ENCODE assay signal across 40 mouse cellular contexts in the genomic region with DNA sequence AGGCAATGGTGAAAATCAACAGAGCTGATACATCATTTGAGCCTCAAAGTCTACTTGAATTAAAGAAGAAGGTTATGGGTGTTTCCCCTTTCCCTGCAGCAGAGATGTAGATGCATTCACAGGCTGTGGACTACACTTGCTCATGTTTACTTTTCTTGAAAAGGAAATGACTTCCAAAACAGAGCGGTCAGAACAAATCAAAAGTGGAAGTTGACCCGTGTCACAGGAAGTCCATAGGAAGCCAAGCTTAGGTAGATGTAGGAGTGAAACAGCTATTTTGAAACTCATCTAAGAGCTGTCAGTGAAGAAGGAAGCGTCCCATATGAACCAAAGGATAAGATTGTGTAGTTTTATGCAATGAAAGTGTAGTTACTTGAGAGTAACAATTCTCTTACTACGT. TPM values are rescaled to one million over a fixed set of nuclear protein-coding genes. Genes with fewer than 3 reads are reported as not detected.
A peak's percentile ranks its signal among the peaks of the same experiment; 100 is the strongest.
DNase-seq lines count a peak whose midpoint lies in the region; ATAC-seq and TF ChIP-seq lines count a peak whose summit lies in the region.
"Had no signal": no experiment of that assay in that cellular context is flagged by ENCODE, and none has a peak within 500 bp of the region (broad histone marks: within the 10 kb centered on the region; RNA-seq: fewer than 3 reads in every experiment).

No protein-coding gene starts in this region.

- H3K4me1 ChIP-seq in lung, postnatal 0 days (ENCODE audit: insufficient read depth, low read depth, low read length): no peaks in the 10 kb centered on the region
- no peaks in the 10 kb centered on the region for H3K4me1 ChIP-seq in lung, adult 2 months (ENCODE audit: control insufficient read depth, insufficient read depth, low read length)
- peaks cover 3% of the 10 kb centered on the region; the same call in 1 of the 2 replicates for H3K4me1 ChIP-seq in kidney, adult 2 months (ENCODE audit: control insufficient read depth, insufficient read depth, low read length)
- H3K4me1 ChIP-seq: embryonic facial prominence, embryonic 10.5 days; embryonic facial prominence, embryonic 15.5 days; forebrain, embryonic 12.5 days; kidney, embryonic 15.5 days; limb, embryonic 12.5 days; liver, embryonic 13.5 days; neural tube, embryonic 15.5 days had no signal

- no peak overlapping the region for H3K27ac ChIP-seq in lung, postnatal 0 days (ENCODE audit: low read length)
- H3K27ac ChIP-seq in kidney, adult 2 months (ENCODE audit: insufficient read depth, low read depth, low read length): no peak overlapping the region
- H3K27ac ChIP-seq: embryonic facial prominence, embryonic 10.5 days; embryonic facial prominence, embryonic 15.5 days; forebrain, embryonic 12.5 days; hindbrain, embryonic 14.5 days; kidney, embryonic 15.5 days; limb, embryonic 12.5 days; liver, embryonic 13.5 days; neural tube, embryonic 15.5 days had no signal

- no peak overlapping the region for H3K4me2 ChIP-seq in lung, postnatal 0 days (replicated peaks; ENCODE audit: low read depth, low read length)
- H3K4me2 ChIP-seq: embryonic facial prominence, embryonic 15.5 days; forebrain, embryonic 12.5 days; heart, embryonic 11.5 days; hindbrain, embryonic 14.5 days; kidney, embryonic 15.5 days; limb, embryonic 12.5 days; liver, embryonic 13.5 days; neural tube, embryonic 15.5 days had no signal

- 45% methylated on average over 4 of the region's 4 CpGs for WGBS in lung, postnatal 0 days
- WGBS in lung, adult 2 months: 35% methylated on average over 4 of the region's 4 CpGs
- WGBS in kidney, adult 2 months: 66% methylated on average over 4 of the region's 4 CpGs

- no peaks in the 10 kb centered on the region for H3K27me3 ChIP-seq in lung, postnatal 0 days (replicated peaks; ENCODE audit: insufficient read depth, low read length)
- H3K27me3 ChIP-seq in kidney, adult 2 months (replicated peaks; ENCODE audit: control insufficient read depth, insufficient read depth, low read length): no peaks in the 10 kb centered on the region
- H3K27me3 ChIP-seq: embryonic facial prominence, embryonic 15.5 days; forebrain, embryonic 12.5 days; kidney, embryonic 15.5 days; limb, embryonic 12.5 days; liver, embryonic 13.5 days; neural tube, embryonic 15.5 days had no signal

- H3K4me3 ChIP-seq in lung, postnatal 0 days (ENCODE audit: low read depth, low read length): no peak overlapping the region
- H3K4me3 ChIP-seq in lung, adult 2 months (replicated peaks; ENCODE audit: extremely low read depth, low read depth, low read length): no peak overlapping the region
- H3K4me3 ChIP-seq in kidney, adult 2 months (ENCODE audit: insufficient read depth, low read depth, low read length): no peak overlapping the region
- H3K4me3 ChIP-seq: embryonic facial prominence, embryonic 10.5 days; embryonic facial prominence, embryonic 15.5 days; forebrain, embryonic 12.5 days; kidney, embryonic 15.5 days; limb, embryonic 12.5 days; liver, embryonic 13.5 days; neural tube, embryonic 15.5 days had no signal

- H3K9ac ChIP-seq in lung, postnatal 0 days (replicated peaks; ENCODE audit: low read depth): no peak overlapping the region
- H3K9ac ChIP-seq: embryonic facial prominence, embryonic 15.5 days; forebrain, embryonic 12.5 days; forebrain, postnatal 0 days; hindbrain, embryonic 14.5 days; kidney, embryonic 15.5 days; limb, embryonic 12.5 days; liver, embryonic 13.5 days; neural tube, embryonic 15.5 days had no signal

- no peaks in the 10 kb centered on the region for H3K36me3 ChIP-seq in lung, postnatal 0 days (ENCODE audit: insufficient read depth, low read length)
- H3K36me3 ChIP-seq in kidney, adult 2 months (ENCODE audit: control insufficient read depth, insufficient read depth, low read length): no peaks in the 10 kb centered on the region
- H3K36me3 ChIP-seq: embryonic facial prominence, embryonic 10.5 days; embryonic facial prominence, embryonic 15.5 days; forebrain, embryonic 12.5 days; kidney, embryonic 15.5 days; limb, embryonic 12.5 days; liver, embryonic 13.5 days; neural tube, embryonic 15.5 days had no signal

- TF ChIP-seq EP300 in lung, postnatal 0 days (IDR thresholded peaks at IDR 0.05): peak; percentile 21; the same call in 1 of the 2 replicates

- no peak for ATAC-seq in lung, postnatal 0 days
- peak; percentile 75 for ATAC-seq in granulocyte monocyte progenitor cell, adult 5-6 weeks (replicated peaks; ENCODE audit: poor library complexity, severe bottlenecking)
- 0 out of 2 replicates have a peak, but pooled peaks have one; percentile 19 for ATAC-seq in monocyte, adult 5-6 weeks (replicated peaks; ENCODE audit: insufficient number of reproducible peaks, low FRiP score, low TSS enrichment, poor library complexity, severe bottlenecking)
- ATAC-seq: forebrain, postnatal 0 days; inflammation-experienced regulatory T-cells, adult 6 months; Patski had no signal

- no peak for TF ChIP-seq POLR2A in lung, adult 2 months (IDR thresholded peaks at IDR 0.05; ENCODE audit: borderline replicate concordance, extremely low read depth, low read depth, low read length)
- no peak for TF ChIP-seq POLR2A in kidney, adult 2 months (IDR thresholded peaks at IDR 0.05; ENCODE audit: low read depth, low read length)

- DNase-seq in lung, postnatal 0 days (ENCODE audit: low spot score): peak; percentile 16
- DNase-seq in lung, adult 2 months: no peak
- no peak for DNase-seq in kidney, adult 2 months
- no peak for DNase-seq in adrenal gland, postnatal 10 days
- DNase-seq: adrenal gland, postnatal 25 days; cerebellum, adult 11-12 months; cerebellum, postnatal 10 days; forebrain, postnatal 0 days; heart, postnatal 4 days; kidney, adult 11 months; kidney, postnatal 25 days; liver, embryonic 13.5 days; lung, postnatal 4 days; midbrain, embryonic 14.5 days; thymus, postnatal 4 days had no signal

- no peaks in the 10 kb centered on the region for H3K9me3 ChIP-seq in lung, postnatal 0 days (ENCODE audit: low read length)
- H3K9me3 ChIP-seq: embryonic facial prominence, embryonic 10.5 days; embryonic facial prominence, embryonic 15.5 days; forebrain, embryonic 12.5 days; kidney, embryonic 15.5 days; limb, embryonic 12.5 days; liver, embryonic 13.5 days; neural tube, embryonic 15.5 days had no signal

- TF ChIP-seq CTCF in lung, postnatal 0 days (IDR thresholded peaks at IDR 0.05): no peak
- no peak for TF ChIP-seq CTCF in lung, adult 2 months (IDR thresholded peaks at IDR 0.05; ENCODE audit: insufficient read depth, low read length)
- no peak for TF ChIP-seq CTCF in kidney, adult 2 months (conservative IDR thresholded peaks at IDR 0.05; ENCODE audit: insufficient read depth, insufficient read length, low read depth, low read length)

RNA-seq across cellular contexts. Expression of a gene that starts 14.6 kb away (rescaled TPM):
- polyA plus RNA-seq in lung, postnatal 0 days (2015; fragmentation: Nextera tagmentation; extraction: Ambion mirVana): not detected in 2 replicates
- polyA plus RNA-seq in lung, adult 2 months (2012; rRNA removed): not detected in 2 replicates
- not detected in 2 replicates for total RNA-seq in granulocyte monocyte progenitor cell, adult 5-6 weeks (2014; fragmentation: Nextera tagmentation)
- not detected in 2 replicates for total RNA-seq in granulocyte monocyte progenitor cell, adult 5-6 weeks (2017)
- total RNA-seq in monocyte, adult 5-6 weeks (2017): not detected in 3 replicates
- 0.05 and 0.06 TPM in 2 replicates for polyA plus RNA-seq in kidney, adult 2 months (2012; rRNA removed)
- total RNA-seq in adrenal gland, postnatal 10 days (2021): not detected
- total RNA-seq: adrenal gland, postnatal 25 days; forebrain, postnatal 0 days; gastrocnemius, adult 8-10 months; heart, postnatal 4 days; layer of hippocampus, adult 18-20 months; layer of hippocampus, postnatal 10 days; left cerebral cortex, adult 18-20 months; left cerebral cortex, postnatal 25 days; MEL had no signal
- polyA plus RNA-seq: cortical plate, adult 2 months; embryonic facial prominence, embryonic 10.5 days; embryonic facial prominence, embryonic 15.5 days; forebrain, embryonic 12.5 days; forebrain, postnatal 0 days; heart, embryonic 11.5 days; heart, embryonic 16.5 days; hindbrain, embryonic 14.5 days; inflammation-experienced regulatory T-cells, adult 6 months; kidney, embryonic 15.5 days; limb, embryonic 12.5 days; liver, embryonic 13.5 days; lung, embryonic 16.5 days; midbrain, embryonic 14.5 days; neural tube, embryonic 15.5 days; Patski; stomach, embryonic 14.5 days; thymus, postnatal 0 days had no signal

RNA-seq across cellular contexts. Expression of a gene that starts 55.0 kb away (rescaled TPM):
- 25.1 and 26.3 TPM in 2 replicates for polyA plus RNA-seq in lung, postnatal 0 days (2015; fragmentation: Nextera tagmentation; extraction: Ambion mirVana)
- polyA plus RNA-seq in lung, adult 2 months (2012; rRNA removed): 12.3 and 16.1 TPM in 2 replicates
- total RNA-seq in granulocyte monocyte progenitor cell, adult 5-6 weeks (2014; fragmentation: Nextera tagmentation): 33.2 and 36.8 TPM in 2 replicates
- 18.2 and 19.3 TPM in 2 replicates for total RNA-seq in granulocyte monocyte progenitor cell, adult 5-6 weeks (2017)
- total RNA-seq in monocyte, adult 5-6 weeks (2017): 25.2 to 51.5 TPM (median 33.3 TPM) in 3 replicates
- 387 and 392 TPM in 2 replicates for polyA plus RNA-seq in kidney, adult 2 months (2012; rRNA removed)
- total RNA-seq in adrenal gland, postnatal 10 days (2021): 10 to 100 TPM; 33.0 to 34.6 TPM

RNA-seq across cellular contexts. Expression of a gene that starts 56.3 kb away (rescaled TPM):
- polyA plus RNA-seq in lung, postnatal 0 days (2015; fragmentation: Nextera tagmentation; extraction: Ambion mirVana): 1.4 TPM in 1 of 2 replicates, not detected in the other
- polyA plus RNA-seq in lung, adult 2 months (2012; rRNA removed): not detected in 2 replicates
- total RNA-seq in granulocyte monocyte progenitor cell, adult 5-6 weeks (2014; fragmentation: Nextera tagmentation): not detected in 2 replicates
- total RNA-seq in granulocyte monocyte progenitor cell, adult 5-6 weeks (2017): not detected in 2 replicates
- not detected in 3 replicates for total RNA-seq in monocyte, adult 5-6 weeks (2017)
- not detected in 2 replicates for polyA plus RNA-seq in kidney, adult 2 months (2012; rRNA removed)
- total RNA-seq in adrenal gland, postnatal 10 days (2021): not detected
- total RNA-seq: adrenal gland, postnatal 25 days; forebrain, postnatal 0 days; gastrocnemius, adult 8-10 months; heart, postnatal 4 days; layer of hippocampus, adult 18-20 months; layer of hippocampus, postnatal 10 days; left cerebral cortex, adult 18-20 months; left cerebral cortex, postnatal 25 days; MEL had no signal
- polyA plus RNA-seq: cortical plate, adult 2 months; embryonic facial prominence, embryonic 15.5 days; forebrain, embryonic 12.5 days; gonadal fat pad, adult 2 months; heart, embryonic 11.5 days; heart, embryonic 16.5 days; hindbrain, embryonic 14.5 days; inflammation-experienced regulatory T-cells, adult 6 months; limb, embryonic 12.5 days; liver, embryonic 13.5 days; lung, embryonic 16.5 days; midbrain, embryonic 14.5 days; neural tube, embryonic 15.5 days; stomach, embryonic 14.5 days; testis, adult 2 months had no signal
